Mouse (Mus musculus) spleen, adult 2 months (tissue): ENCODE results near the gene Klf1. TPM values are rescaled to one million over a fixed set of nuclear protein-coding genes. Genes with fewer than 3 reads are reported as not detected.

Experiments used
- DNase-seq, 2 experiments: peaks; one replicate each; pipeline versions ENCODE4 v3.0.0 to v3.0.0-alpha.2; 2012 to 2021; ENCODE audit warnings: low spot score in 2 of 2, low read depth in 1 of 2
- H3K27ac ChIP-seq: fragments of 200-500 bp; 2 replicates; pipeline ENCODE4 v1.5.1; 2012; ENCODE audit warnings: low read length, inconsistent platforms; ENCODE audit not compliant: insufficient read depth
- H3K27me3 ChIP-seq: fragments of 200-500 bp; 2 replicates; pipeline ENCODE4 v1.6.1; 2012; ENCODE audit warnings: mild to moderate bottlenecking, moderate library complexity, low read length, inconsistent platforms; ENCODE audit not compliant: control insufficient read depth, insufficient read depth
- H3K36me3 ChIP-seq: fragments of 200-500 bp; 2 replicates; pipeline ENCODE4 v1.6.1; 2012; ENCODE audit warnings: mild to moderate bottlenecking, low read length, inconsistent platforms; ENCODE audit not compliant: control insufficient read depth, insufficient read depth
- H3K4me1 ChIP-seq: fragments of 200-500 bp; 2 replicates; pipeline ENCODE4 v1.6.1; 2011; ENCODE audit warnings: inconsistent platforms; ENCODE audit not compliant: control insufficient read depth, insufficient read depth, insufficient read length
- H3K4me3 ChIP-seq: fragments of 200-500 bp; 2 replicates; pipeline ENCODE4 v1.5.1; 2011; ENCODE audit warnings: mild to moderate bottlenecking, inconsistent platforms; ENCODE audit not compliant: insufficient read depth, insufficient read length; ENCODE audit errors: extremely low read depth
- CTCF ChIP-seq: fragments of 200-500 bp; IDR thresholded peaks from 2 replicates; pipeline ENCODE4 v1.5.1; 2011; ENCODE audit warnings: mild to moderate bottlenecking, inconsistent platforms; ENCODE audit not compliant: insufficient read depth, insufficient read length, insufficient replicate concordance; ENCODE audit errors: extremely low read depth
- POLR2A ChIP-seq: fragments of 200-500 bp; IDR thresholded peaks from 2 replicates; pipeline ENCODE4 v1.6.1; 2011; ENCODE audit warnings: low read depth, low read length, inconsistent platforms
- WGBS: fragments of 180-500 bp; shearing (Covaris S2); methylation state at CpG from one replicate; pipeline ENCODE4 v1.1.7; 2018; 5-methylcytosine and 5-hydroxymethylcytosine counted together
- polyA plus RNA-seq: library from polyadenylated mRNA; depleted of rRNA; stranded (reverse); fragments of >200 nt; gene quantifications from 2 replicates; pipeline ENCODE4 v1.2.3, GENCODE M21; 2012

Klf1 gene
- polyA plus RNA-seq, 1 experiment: 46.5 TPM

GRCm38 (mm10) chr8:84874339-84874738, 27.4 kb upstream of the Klf1 start:
- H3K36me3 ChIP-seq: no peaks in the 10 kb centered on the region
- no peak overlapping the region for H3K4me3 ChIP-seq
- no peak for DNase-seq
- WGBS: 87% methylated on average over 3 of the region's 3 CpGs
- no peaks in the 10 kb centered on the region for H3K27me3 ChIP-seq
- H3K4me1 ChIP-seq: peaks cover 10% of the 10 kb centered on the region
- no peak for TF ChIP-seq POLR2A
- TF ChIP-seq CTCF: no peak
- H3K27ac ChIP-seq: no peak overlapping the region

- 91% methylated on average over 3 of the region's 3 CpGs for WGBS
- no peaks in the 10 kb centered on the region for H3K27me3 ChIP-seq
- peaks cover 5% of the 10 kb centered on the region for H3K4me1 ChIP-seq
- no peak for TF ChIP-seq CTCF
- TF ChIP-seq POLR2A: no peak
- H3K4me3 ChIP-seq: no peak overlapping the region
- H3K36me3 ChIP-seq: no peaks in the 10 kb centered on the region
- no peak overlapping the region for H3K27ac ChIP-seq
- DNase-seq: no peak
Observed at GRCm38 (mm10) chr8:84877297-84878035, 24.3 kb upstream of the Klf1 start.

GRCm38 (mm10) chr8:84878915-84879314, 22.8 kb upstream of the Klf1 start:
- Histone ChIP-seq H3K36me3 (no peaks in the 10 kb centered on the region), H3K27me3 (no peaks in the 10 kb centered on the region), H3K27ac (no peak overlapping the region), H3K4me1 (no peaks in the 10 kb centered on the region), H3K4me3 (no peak overlapping the region)
- TF ChIP-seq POLR2A (no peak), CTCF (no peak)
- 86% methylated on average over 1 of the region's 1 CpGs for WGBS
- no peak for DNase-seq

DNA sequence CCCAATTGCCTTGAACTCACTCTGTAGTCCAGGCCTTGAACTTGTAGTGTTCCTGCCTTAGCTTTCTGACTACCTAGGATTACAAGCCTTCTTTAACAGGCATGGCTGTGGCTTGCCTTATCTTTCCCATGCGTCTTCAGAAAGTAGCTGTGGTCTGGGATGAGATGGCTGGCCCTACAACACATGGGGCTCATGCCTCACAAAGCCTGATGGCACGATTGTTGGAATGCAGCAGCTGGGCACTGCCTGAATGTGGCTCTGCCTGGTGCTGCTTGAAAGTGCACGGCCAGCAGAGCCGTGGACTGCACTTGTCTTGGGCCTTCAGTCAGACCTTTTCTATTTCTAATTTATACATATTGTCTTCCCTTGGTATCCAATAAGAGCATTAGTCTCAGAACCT, 17.0 kb upstream of the Klf1 start:
- Histone ChIP-seq H3K4me3 (no peak overlapping the region), H3K4me1 (no peaks in the 10 kb centered on the region), H3K36me3 (0 out of 2 replicates have a peak, but pooled peaks cover 3% of the 10 kb centered on the region), H3K27ac (no peak overlapping the region), H3K27me3 (no peaks in the 10 kb centered on the region)
- DNase-seq: no peak
- TF ChIP-seq CTCF (no peak), POLR2A (no peak)
- 87% methylated on average over 4 of the region's 4 CpGs for WGBS

DNA sequence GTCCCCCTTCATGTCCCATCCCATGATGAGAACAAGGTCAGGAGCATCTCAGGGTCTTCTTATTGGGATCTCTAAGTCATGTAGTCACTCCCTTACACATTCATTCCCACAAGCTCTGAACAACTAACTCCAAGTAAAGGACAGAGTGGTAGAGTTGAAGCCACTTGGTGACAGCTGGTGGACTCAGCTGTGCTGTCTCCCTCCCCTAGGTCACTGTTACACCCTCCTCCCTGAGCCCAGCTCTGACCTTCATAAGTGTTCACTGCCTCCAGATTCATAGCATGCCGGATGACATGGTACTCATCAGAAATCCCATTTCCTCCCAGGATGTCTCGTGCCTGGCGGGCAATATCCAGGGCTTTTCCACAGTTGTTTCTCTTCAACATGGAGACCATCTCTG, 13.4 kb upstream of the Klf1 start:
- Histone ChIP-seq H3K4me1 (no peaks in the 10 kb centered on the region), H3K27ac (no peak overlapping the region), H3K36me3 (0 out of 2 replicates have a peak, but pooled peaks cover 3% of the 10 kb centered on the region), H3K27me3 (no peaks in the 10 kb centered on the region), H3K4me3 (no peak overlapping the region)
- no peak for DNase-seq
- WGBS: 92% methylated on average over 3 of the region's 3 CpGs
- TF ChIP-seq POLR2A (no peak), CTCF (no peak)

DNA sequence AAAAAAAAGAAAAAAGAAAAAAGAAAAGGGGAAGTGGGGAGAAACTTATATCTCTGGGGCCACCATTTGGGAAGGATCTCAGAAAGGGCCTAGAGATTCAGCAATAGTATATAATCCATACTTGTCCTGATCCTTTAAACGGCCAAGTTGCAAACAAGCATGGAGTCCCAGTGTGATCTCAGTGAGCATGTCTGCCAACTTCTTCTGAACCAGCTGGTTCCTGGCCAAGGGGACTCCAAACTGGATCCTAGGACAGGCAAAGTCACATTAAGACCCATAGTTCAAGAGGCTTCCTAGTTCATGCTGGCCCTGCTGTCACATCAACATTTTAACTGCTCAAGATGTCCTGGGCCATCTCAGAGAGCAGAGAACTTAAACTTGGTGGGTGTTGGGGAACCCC, 12.6 kb upstream of the Klf1 start:
- 83% methylated on average over 1 of the region's 1 CpGs for WGBS
- no peak for DNase-seq
- no peaks in the 10 kb centered on the region for H3K4me1 ChIP-seq
- H3K27me3 ChIP-seq: no peaks in the 10 kb centered on the region
- TF ChIP-seq POLR2A (no peak), CTCF (no peak)
- H3K27ac ChIP-seq: no peak overlapping the region
- H3K36me3 ChIP-seq: 0 out of 2 replicates have a peak, but pooled peaks cover 3% of the 10 kb centered on the region
- H3K4me3 ChIP-seq: no peak overlapping the region

DNA sequence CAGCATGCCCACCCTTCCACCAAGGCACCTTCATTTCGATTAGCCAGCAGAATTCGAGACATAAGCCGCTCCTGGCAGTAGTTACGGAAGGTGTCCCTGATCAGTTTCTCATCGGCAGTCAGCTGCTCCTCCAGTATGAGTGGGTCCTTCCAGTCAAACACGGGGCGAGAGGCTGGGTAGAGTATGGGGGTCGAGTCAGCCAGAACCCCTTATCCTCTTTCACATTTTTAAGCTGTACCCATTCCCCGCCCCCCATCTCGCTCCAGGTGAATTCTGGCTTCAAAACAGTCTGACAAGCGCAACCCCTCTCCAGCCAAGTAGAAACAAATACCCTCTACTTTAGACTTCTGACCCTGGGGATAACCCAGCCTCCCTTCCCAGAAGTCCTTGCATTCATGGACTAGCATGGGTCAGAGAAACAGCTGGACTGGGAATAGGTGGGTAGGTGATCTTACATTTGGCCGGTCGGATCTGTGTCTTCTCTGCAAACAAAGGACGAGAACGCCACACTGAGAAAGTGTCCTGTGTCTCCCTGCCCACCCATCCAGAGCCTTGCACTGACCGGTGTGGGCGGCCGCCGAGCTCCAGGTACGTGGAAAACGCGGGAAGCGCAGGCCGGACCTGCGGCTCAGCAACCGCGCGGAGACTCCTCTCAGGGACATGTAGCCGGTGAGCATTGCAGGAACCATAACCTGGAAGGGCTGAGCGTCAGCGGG, 8.6 kb upstream of the Klf1 start:
- H3K4me3 ChIP-seq: peak overlapping the region; percentile 72
- no peak overlapping the region for H3K27ac ChIP-seq
- TF ChIP-seq POLR2A (no peak), CTCF (no peak)
- no peaks in the 10 kb centered on the region for H3K36me3 ChIP-seq
- no peak for DNase-seq
- 19% methylated on average over 31 of the region's 31 CpGs for WGBS
- H3K4me1 ChIP-seq: no peaks in the 10 kb centered on the region
- no peaks in the 10 kb centered on the region for H3K27me3 ChIP-seq
